Mouse (Mus musculus) lung, embryonic 15.5 days (tissue): ENCODE results near the gene Ccdc171. TPM values are rescaled to one million over a fixed set of nuclear protein-coding genes. Genes with fewer than 3 reads are reported as not detected.
"Not testable (repeated sequence)": the region's sequence is repeated elsewhere in the genome, so short reads cannot be mapped to it uniquely, and the experiment has no call there.

Experiments used
- ATAC-seq: fragments of 200-750 bp; cut with Nextera tagmentation; 2 replicates; pipeline ENCODE4 v1.8.0; 2017; ENCODE audit warnings: moderate number of reproducible peaks, borderline replicate concordance; ENCODE audit not compliant: low FRiP score, low TSS enrichment; ENCODE audit errors: extremely low read depth
- H3K27ac ChIP-seq: fragments of 300-500 bp; sonication (generic); 2 replicates; pipeline ENCODE4 v1.5.1; 2015; ENCODE audit warnings: moderate library complexity, mild to moderate bottlenecking, inconsistent platforms
- H3K27me3 ChIP-seq: fragments of 300-500 bp; sonication (generic); 2 replicates; pipeline ENCODE4 v1.6.1; 2015; ENCODE audit warnings: inconsistent platforms
- H3K36me3 ChIP-seq: fragments of 300-500 bp; sonication (generic); 2 replicates; pipeline ENCODE4 v1.6.1; 2015; ENCODE audit warnings: inconsistent platforms
- H3K4me1 ChIP-seq: fragments of 300-500 bp; sonication (generic); 2 replicates; pipeline ENCODE4 v1.6.1; 2015; ENCODE audit warnings: inconsistent platforms
- H3K4me2 ChIP-seq: fragments of 300-500 bp; sonication (generic); 2 replicates; pipeline ENCODE4 v1.6.1; 2015; ENCODE audit warnings: inconsistent platforms, mild to moderate bottlenecking, moderate library complexity
- H3K4me3 ChIP-seq: fragments of 300-500 bp; sonication (generic); 2 replicates; pipeline ENCODE4 v1.5.1; 2015; ENCODE audit warnings: mild to moderate bottlenecking, inconsistent platforms
- H3K9ac ChIP-seq: fragments of 300-500 bp; sonication (generic); 2 replicates; pipeline ENCODE4 v1.6.1; 2015; ENCODE audit warnings: inconsistent platforms
- H3K9me3 ChIP-seq: fragments of 300-500 bp; sonication (generic); 2 replicates; pipeline ENCODE4 v1.6.1; 2016; ENCODE audit warnings: inconsistent platforms
- WGBS: fragments of 180-500 bp; shearing (Covaris S2); methylation state at CpG from one replicate; pipeline ENCODE4 v1.1.7; 2015; 5-methylcytosine and 5-hydroxymethylcytosine counted together
- polyA plus RNA-seq: library from polyadenylated mRNA; unstranded; fragments of >200 nt; fragmentation: Nextera tagmentation; extraction: Ambion mirVana; gene quantifications from 2 replicates; pipeline ENCODE4 v1.2.1, GENCODE M21; 2015

Ccdc171 gene
- polyA plus RNA-seq, 1 experiment from 2014 or later, result 3.0 TPM

DNA sequence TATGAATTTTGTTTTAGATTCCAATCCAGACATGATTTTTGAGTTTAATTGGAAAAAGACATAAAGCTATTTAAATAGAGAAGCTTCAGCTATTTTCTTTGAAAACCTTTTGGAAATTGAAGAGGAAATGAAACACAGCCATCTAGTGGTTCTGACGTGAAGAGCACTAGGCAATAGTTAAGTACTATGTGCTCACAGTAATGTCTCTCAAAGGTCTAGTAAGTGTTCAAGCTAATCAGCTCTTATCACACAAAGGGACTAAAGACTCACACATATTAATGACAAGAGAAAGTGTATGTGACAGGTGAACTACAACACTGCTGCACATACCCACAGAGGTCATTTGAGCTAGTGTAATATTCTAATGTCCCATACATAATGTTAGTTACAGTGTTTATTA is 54.8 kb downstream of the Ccdc171 start:
- Histone ChIP-seq H3K36me3 (no peaks in the 10 kb centered on the region), H3K4me2 (no peak overlapping the region), H3K4me1 (no peaks in the 10 kb centered on the region), H3K4me3 (no peak overlapping the region), H3K9me3 (no peaks in the 10 kb centered on the region), H3K27me3 (no peaks in the 10 kb centered on the region), H3K9ac (no peak overlapping the region), H3K27ac (no peak overlapping the region)
- WGBS, result 13% methylated on average over 1 of the region's 1 CpGs
- no peak for ATAC-seq

DNA sequence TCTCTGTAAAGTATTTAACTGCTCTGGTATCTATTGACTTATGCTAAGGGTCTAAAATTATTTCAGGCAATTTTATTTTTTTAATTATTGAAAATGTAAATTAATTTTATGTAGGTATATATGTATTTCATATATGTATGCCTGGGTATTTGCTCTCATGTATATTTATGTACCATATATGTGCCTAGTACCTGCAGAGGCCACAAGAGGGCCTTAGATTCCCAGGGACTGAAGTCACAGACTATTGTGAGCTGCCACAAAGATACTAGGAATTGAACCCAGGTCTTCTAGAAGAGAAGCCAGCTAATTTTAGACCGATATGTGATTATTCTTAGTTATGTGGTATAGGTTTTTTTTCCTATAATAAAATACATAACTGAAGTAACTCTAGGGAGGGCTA is 62.2 kb downstream of the Ccdc171 start:
- no peaks in the 10 kb centered on the region for H3K36me3 ChIP-seq
- H3K27me3 ChIP-seq, result no peaks in the 10 kb centered on the region
- no peaks in the 10 kb centered on the region for H3K4me1 ChIP-seq
- no peak overlapping the region for H3K27ac ChIP-seq
- no peak overlapping the region for H3K9ac ChIP-seq
- ATAC-seq, result no peak
- H3K4me2 ChIP-seq, result no peak overlapping the region
- no peaks in the 10 kb centered on the region for H3K9me3 ChIP-seq
- WGBS, result 89% methylated on average over 1 of the region's 1 CpGs
- no peak overlapping the region for H3K4me3 ChIP-seq

DNA sequence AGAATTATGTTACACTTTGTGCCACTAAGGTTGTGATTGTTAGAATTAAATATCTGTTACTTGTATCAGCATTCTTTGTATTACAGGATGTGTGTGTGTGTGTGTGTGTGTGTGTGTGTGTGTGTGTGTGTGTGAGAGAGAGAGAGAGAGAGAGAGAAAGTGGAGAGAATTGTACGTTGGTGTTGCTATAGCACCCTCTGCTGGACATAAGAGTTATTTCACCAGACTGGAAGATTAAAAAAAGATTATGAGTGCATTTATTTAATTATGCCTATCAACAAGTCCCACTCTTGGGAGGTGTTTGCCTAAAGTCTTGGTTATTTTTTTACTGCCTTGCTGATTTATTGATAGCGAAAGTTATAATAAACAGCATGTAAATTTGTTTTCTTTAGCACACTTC is 71.1 kb downstream of the Ccdc171 start:
- Histone ChIP-seq H3K4me3 (no peak overlapping the region), H3K36me3 (no peaks in the 10 kb centered on the region), H3K9ac (no peak overlapping the region), H3K4me2 (no peak overlapping the region), H3K9me3 (no peaks in the 10 kb centered on the region), H3K4me1 (no peaks in the 10 kb centered on the region), H3K27ac (no peak overlapping the region), H3K27me3 (no peaks in the 10 kb centered on the region)
- WGBS, result 22% methylated on average over 2 of the region's 2 CpGs
- ATAC-seq, result no peak

DNA sequence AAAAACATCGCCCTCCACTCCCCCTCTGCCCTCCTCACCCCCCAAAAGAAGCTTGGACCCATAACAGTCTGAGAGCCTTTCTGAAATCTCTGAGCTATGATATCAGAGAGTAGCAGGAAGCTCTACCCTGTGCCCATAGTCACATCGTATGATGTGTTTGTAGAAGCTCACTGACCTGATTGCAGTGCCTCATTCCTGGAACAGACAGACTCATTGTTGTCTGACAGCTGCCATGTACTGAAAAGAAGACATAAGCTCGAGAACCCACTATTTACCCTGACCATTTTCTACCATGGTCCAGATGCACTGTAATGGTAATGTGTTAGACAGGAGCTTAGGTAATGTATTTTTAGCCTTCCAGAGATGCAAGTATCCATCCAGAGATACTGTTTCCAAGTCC is 85.8 kb downstream of the Ccdc171 start:
- Histone ChIP-seq H3K4me1 (no peaks in the 10 kb centered on the region), H3K9ac (no peak overlapping the region), H3K27ac (no peak overlapping the region), H3K4me3 (no peak overlapping the region), H3K27me3 (no peaks in the 10 kb centered on the region), H3K36me3 (no peaks in the 10 kb centered on the region), H3K4me2 (no peak overlapping the region), H3K9me3 (no peaks in the 10 kb centered on the region)
- ATAC-seq, result no peak
- 76% methylated on average over 3 of the region's 3 CpGs for WGBS

DNA sequence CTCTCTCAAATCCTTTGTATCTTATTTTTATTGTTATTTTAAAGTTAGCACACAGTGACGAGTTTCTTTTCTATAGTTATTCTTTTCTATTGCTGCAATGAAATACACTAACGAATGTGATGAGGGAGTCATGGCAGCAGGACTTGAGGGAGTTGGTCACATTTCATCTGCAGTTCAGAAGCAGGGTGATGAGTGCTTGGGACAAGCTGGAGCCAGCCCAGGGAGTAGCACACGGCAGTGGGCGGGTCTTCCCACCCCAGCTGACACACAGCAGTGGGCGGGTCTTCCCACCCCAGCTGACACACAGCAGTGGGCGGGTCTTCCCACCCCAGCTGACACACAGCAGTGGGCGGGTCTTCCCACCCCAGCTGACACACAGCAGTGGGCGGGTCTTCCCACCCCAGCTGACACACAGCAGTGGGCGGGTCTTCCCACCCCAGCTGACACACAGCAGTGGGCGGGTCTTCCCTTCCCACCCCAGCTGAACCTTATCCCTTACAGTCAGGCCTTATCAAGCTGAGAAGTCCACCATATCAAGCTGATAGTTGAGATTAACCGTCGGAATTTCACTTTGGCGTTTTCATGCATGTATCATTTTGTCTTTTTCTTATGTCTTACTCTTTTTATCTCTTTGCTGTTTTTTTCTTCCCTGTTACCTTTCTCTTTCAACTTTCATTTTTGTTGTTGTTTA is 97.8 kb downstream of the Ccdc171 start:
- peak; percentile 93; the same call in 1 of the 2 replicates for ATAC-seq
- H3K9ac ChIP-seq, H3K27me3 ChIP-seq, H3K36me3 ChIP-seq, H3K4me3 ChIP-seq, H3K4me1 ChIP-seq, H3K9me3 ChIP-seq: not testable (repeated sequence)
- Histone ChIP-seq H3K27ac (peak overlapping the region; percentile 3; the same call in 1 of the 2 replicates), H3K4me2 (peak overlapping the region; percentile 0; the same call in 1 of the 2 replicates)
- WGBS, result 19% methylated on average over 11 of the region's 13 CpGs

DNA sequence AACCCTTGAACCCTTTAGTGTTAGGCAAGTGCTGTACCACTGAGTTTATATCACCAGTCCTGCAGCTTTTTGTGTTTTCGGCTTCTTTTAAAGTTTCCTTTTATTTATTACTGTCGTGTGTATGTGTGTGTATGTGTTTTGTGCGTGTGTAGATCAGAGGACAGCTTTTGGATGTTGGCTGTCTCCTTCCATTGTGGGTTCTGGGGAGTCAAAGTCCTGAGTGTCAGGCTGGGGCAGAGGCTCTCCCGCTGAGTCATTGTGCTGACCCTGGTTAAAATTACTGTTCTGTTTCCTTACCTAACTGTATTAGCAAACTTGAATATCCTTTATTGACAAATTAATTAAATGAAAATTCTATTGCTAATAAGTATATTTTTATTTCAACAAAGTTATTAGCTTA is 98.4 kb downstream of the Ccdc171 start:
- Histone ChIP-seq H3K36me3 (no peaks in the 10 kb centered on the region), H3K27ac (peak overlapping the region; percentile 3; the same call in 1 of the 2 replicates), H3K9ac (no peak overlapping the region), H3K4me1 (0 out of 2 replicates have a peak, but pooled peaks cover 9% of the 10 kb centered on the region), H3K4me2 (peak overlapping the region; percentile 0; the same call in 1 of the 2 replicates), H3K4me3 (no peak overlapping the region), H3K27me3 (no peaks in the 10 kb centered on the region), H3K9me3 (no peaks in the 10 kb centered on the region)
- peak; percentile 61; the same call in 1 of the 2 replicates for ATAC-seq
- WGBS, result 69% methylated on average over 4 of the region's 4 CpGs

DNA sequence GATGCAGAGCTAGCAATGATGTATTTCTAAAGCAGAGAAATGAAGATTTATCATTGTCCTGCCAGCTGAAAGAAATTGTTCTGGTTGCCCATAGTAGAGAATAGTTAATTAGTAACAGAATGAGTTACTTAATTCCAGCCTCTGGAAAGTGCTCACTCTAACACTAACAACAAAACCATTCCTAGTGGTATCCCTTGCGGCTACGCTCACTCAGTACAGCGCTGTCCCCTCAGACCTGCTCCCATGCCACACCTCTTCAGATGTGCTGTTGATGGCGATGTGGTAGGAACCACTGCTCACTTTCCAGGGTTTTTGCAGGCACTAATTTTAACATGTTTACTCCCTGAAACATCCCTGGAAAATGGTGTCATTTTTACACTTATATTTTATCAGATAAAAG is 126.1 kb downstream of the Ccdc171 start:
- Histone ChIP-seq H3K4me3 (no peak overlapping the region), H3K9me3 (no peaks in the 10 kb centered on the region), H3K36me3 (no peaks in the 10 kb centered on the region), H3K4me2 (no peak overlapping the region), H3K9ac (no peak overlapping the region), H3K27me3 (no peaks in the 10 kb centered on the region), H3K27ac (no peak overlapping the region), H3K4me1 (peaks cover 4% of the 10 kb centered on the region; the same call in 1 of the 2 replicates)
- no peak for ATAC-seq
- WGBS, result 92% methylated on average over 4 of the region's 4 CpGs

DNA sequence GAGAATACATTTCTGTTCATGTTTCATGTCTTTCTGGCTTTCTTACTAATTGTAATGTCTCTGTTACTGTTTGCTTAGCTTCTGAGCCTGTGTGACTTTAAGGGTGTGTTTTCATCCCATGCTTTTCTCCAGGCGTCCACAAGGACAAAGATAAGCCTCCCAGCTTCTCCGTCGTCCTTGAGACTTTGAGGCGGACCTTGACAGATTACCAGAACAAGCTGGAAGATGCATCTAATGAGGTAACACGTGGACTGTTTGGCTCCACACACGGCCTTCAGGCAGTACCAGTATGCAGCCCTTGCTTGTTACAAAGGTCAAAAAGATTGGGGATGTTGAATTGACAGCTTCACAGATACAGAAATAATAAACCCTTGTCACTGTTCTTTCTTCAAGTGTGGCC is 130.1 kb downstream of the Ccdc171 start:
- no peak overlapping the region for H3K4me3 ChIP-seq
- H3K27me3 ChIP-seq, result no peaks in the 10 kb centered on the region
- no peak for ATAC-seq
- 25% methylated on average over 6 of the region's 6 CpGs for WGBS
- peaks cover 9% of the 10 kb centered on the region; the same call in 1 of the 2 replicates for H3K4me1 ChIP-seq
- H3K9me3 ChIP-seq, result no peaks in the 10 kb centered on the region
- no peak overlapping the region for H3K9ac ChIP-seq
- no peak overlapping the region for H3K4me2 ChIP-seq
- H3K27ac ChIP-seq, result no peak overlapping the region
- no peaks in the 10 kb centered on the region for H3K36me3 ChIP-seq

DNA sequence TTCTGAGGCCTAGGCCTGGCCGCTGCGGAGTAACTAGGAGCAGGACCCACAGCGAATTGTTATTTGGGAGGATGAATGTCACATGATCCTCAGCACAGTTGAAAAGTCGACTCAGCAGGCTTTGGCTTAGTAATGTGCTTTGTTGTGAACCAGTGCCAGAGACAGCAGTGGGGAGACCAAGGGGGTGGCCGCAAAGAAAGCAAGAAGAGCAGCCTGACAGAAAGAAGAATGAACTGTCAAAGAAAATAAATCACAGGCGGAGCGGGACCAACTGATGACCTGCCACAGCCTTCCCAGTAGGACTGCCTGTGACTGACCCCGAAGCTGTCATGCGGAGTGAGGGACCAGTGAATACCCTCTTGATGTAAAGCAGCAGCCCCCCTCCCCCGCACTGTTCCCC is 131.2 kb downstream of the Ccdc171 start:
- peak overlapping the region; percentile 70 for H3K27ac ChIP-seq

DNA sequence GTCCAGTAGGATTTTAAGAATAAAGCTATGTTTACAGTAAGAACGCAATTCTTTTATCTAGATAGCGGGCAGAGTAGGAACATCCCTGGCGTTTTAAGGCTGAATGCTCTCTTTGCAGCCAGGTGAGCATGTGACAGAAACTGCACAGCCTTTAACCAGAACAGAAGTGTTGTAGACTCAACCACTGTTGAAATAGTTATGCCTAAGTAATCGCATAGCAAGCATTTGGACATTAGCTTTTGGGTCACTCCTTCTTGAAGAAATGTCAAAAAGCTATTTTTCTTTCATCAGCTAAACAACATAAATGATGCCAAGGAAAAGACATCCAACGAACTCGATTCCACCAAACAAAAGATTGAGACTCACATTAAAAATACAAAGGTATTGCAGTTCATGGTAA is 131.7 kb downstream of the Ccdc171 start:
- H3K4me2 ChIP-seq, result peak overlapping the region; percentile 31
- peak overlapping the region; percentile 70 for H3K27ac ChIP-seq
- peaks cover 9% of the 10 kb centered on the region; the same call in 1 of the 2 replicates for H3K4me1 ChIP-seq
- no peak for ATAC-seq
- H3K27me3 ChIP-seq, result no peaks in the 10 kb centered on the region
- H3K36me3 ChIP-seq, result no peaks in the 10 kb centered on the region
- WGBS, result 31% methylated on average over 6 of the region's 6 CpGs
- no peak overlapping the region for H3K9ac ChIP-seq
- H3K4me3 ChIP-seq, result no peak overlapping the region
- H3K9me3 ChIP-seq, result no peaks in the 10 kb centered on the region

More for the DNA sequence above, 131.2 kb downstream of the Ccdc171 start:
- no peak overlapping the region for H3K9ac ChIP-seq
- peak overlapping the region; percentile 31 for H3K4me2 ChIP-seq
- 19% methylated on average over 10 of the region's 10 CpGs for WGBS
- H3K4me1 ChIP-seq, result peaks cover 9% of the 10 kb centered on the region; the same call in 1 of the 2 replicates
- no peaks in the 10 kb centered on the region for H3K36me3 ChIP-seq
- ATAC-seq, result peak; percentile 88; the same call in 1 of the 2 replicates
- H3K27me3 ChIP-seq, result no peaks in the 10 kb centered on the region
- no peak overlapping the region for H3K4me3 ChIP-seq
- no peaks in the 10 kb centered on the region for H3K9me3 ChIP-seq

DNA sequence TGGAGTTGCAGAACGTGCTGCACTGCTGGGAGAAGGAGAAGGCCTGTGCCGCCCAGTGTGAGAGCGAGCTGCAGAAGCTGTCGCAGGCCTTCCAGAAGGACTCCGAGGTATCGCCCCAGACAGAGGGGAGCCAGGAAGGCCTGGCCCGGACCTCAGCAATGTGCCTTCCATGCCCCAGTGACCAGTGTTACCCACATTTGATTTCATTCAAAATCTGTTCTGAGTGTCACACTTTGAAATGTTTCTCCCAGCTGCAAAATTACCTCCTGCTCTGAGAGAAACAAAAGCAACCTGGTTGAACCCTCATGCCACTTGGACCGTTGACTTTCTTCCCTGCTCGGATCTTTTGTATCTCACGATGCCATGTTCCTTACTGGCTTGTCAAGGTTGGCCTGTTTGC is 133.1 kb downstream of the Ccdc171 start:
- Histone ChIP-seq H3K9me3 (no peaks in the 10 kb centered on the region), H3K9ac (no peak overlapping the region), H3K4me3 (no peak overlapping the region), H3K4me2 (no peak overlapping the region), H3K36me3 (no peaks in the 10 kb centered on the region), H3K27me3 (no peaks in the 10 kb centered on the region), H3K4me1 (peaks cover 9% of the 10 kb centered on the region; the same call in 1 of the 2 replicates), H3K27ac (no peak overlapping the region)
- WGBS, result 80% methylated on average over 10 of the region's 10 CpGs
- no peak for ATAC-seq

DNA sequence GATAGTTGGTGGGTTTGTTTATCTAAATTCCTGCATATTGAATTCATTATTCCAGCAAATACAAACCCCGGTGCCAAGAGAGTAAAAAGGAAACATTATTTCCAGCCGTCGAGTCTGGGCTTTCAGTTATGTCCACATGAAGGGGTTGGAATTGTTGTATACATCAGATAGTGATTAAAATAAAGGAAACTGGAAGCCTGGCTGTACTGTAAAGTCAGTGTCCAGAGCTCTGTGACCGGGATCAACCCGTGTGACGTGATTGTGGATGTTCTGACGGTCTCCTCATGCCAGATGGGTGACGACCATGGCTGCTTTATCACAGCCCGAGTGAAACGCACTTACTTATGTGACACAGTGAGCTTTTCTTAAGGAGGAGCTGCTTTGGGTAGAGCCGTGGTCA is 134.1 kb downstream of the Ccdc171 start:
- H3K9me3 ChIP-seq, result no peaks in the 10 kb centered on the region
- no peaks in the 10 kb centered on the region for H3K27me3 ChIP-seq
- H3K27ac ChIP-seq, result peak overlapping the region; percentile 54
- H3K4me1 ChIP-seq, result peaks cover 9% of the 10 kb centered on the region; the same call in 1 of the 2 replicates
- no peak overlapping the region for H3K4me3 ChIP-seq
- H3K9ac ChIP-seq, result no peak overlapping the region
- WGBS, result 41% methylated on average over 11 of the region's 11 CpGs
- peak; percentile 55; the same call in 1 of the 2 replicates for ATAC-seq
- H3K36me3 ChIP-seq, result no peaks in the 10 kb centered on the region
- H3K4me2 ChIP-seq, result no peak overlapping the region; the same call in 1 of the 2 replicates
